Mouse (Mus musculus): ENCODE results near the gene Prn. TPM values are rescaled to one million over a fixed set of nuclear protein-coding genes. Genes with fewer than 3 reads are reported as not detected.
A peak's percentile ranks its signal among the peaks of the same experiment; 100 is the strongest.

The Prn gene
- polyA plus RNA-seq, 1 experiment from 2014 or later, result not detected

DNA sequence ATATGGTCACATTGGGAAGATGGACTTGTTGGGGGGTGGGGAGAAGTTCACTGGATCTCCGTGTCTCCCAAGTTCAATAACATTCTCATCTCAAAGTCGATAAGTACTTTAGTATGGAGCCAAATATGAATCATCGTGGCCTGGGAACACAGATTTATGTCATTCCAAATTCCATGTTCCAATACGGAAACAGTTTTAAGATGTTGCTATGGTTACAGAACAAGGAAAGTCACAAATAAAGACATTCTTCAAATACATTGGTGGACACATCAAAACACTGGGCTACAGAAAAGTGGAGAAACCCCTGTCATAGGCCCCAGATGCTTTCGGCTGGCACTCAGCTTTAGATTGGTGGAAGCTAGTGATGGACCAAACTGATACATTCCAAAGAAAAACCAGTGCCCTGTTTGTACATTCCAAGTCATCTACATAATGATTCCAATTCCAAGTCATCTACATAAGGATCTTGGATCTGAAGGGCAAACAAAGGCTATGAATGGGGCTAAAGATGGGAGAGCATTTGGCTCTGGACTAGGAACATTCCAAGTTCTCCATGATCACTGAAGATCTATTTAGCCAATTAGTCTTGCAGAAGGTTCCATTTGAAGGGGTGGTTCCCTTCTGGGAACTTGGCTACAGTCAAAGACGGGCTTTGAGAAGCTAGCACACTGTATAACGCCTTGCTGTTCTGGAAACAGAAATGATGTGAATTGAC lies 33.0 kb upstream of the Prn start:
- no peaks in the 10 kb centered on the region for H3K9me3 ChIP-seq (ENCODE audit: low read depth, low read length)
- 86% methylated on average over 7 of the region's 7 CpGs for WGBS
- no peaks in the 10 kb centered on the region for H3K27me3 ChIP-seq (ENCODE audit: insufficient read depth, low read length)
- no peaks in the 10 kb centered on the region for H3K36me3 ChIP-seq (ENCODE audit: insufficient read depth)
- no peak for ATAC-seq (ENCODE audit: insufficient read depth)
- no peak overlapping the region for H3K9ac ChIP-seq
- no peak overlapping the region for H3K4me2 ChIP-seq
- H3K4me1 ChIP-seq (ENCODE audit: insufficient read depth), result no peaks in the 10 kb centered on the region
- no peak for DNase-seq
- H3K4me3 ChIP-seq (ENCODE audit: low read depth, low read length), result no peak overlapping the region
- H3K27ac ChIP-seq (ENCODE audit: low read depth), result no peak overlapping the region
- no peak for TF ChIP-seq CTCF (IDR thresholded peaks at IDR 0.05; ENCODE audit: low read depth)

DNA sequence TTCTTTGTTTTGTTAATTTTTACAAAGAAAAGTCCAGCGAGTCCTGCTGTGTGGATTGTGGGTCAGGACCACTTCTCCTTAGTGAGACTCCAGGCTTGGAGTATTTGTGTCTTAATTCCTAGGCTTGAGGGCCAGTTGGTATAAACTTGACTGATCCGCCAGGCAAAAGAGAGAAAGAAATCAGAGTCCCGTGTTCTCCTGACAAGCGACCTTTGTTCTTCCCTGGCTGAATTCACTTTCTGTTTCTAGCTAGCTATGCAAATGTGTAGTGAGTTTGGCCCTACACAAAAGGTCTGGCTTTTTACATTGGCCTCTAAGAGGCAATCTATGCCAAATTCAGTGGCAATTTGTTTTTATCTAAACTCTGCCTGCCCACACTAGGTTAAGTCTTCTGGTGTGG lies 28.0 kb upstream of the Prn start:
- TF ChIP-seq CTCF (IDR thresholded peaks at IDR 0.05; ENCODE audit: low read depth), result no peak
- no peaks in the 10 kb centered on the region for H3K36me3 ChIP-seq (ENCODE audit: insufficient read depth)
- H3K27ac ChIP-seq (ENCODE audit: low read depth), result no peak overlapping the region
- no peak overlapping the region for H3K9ac ChIP-seq
- no peaks in the 10 kb centered on the region for H3K4me1 ChIP-seq (ENCODE audit: insufficient read depth)
- H3K9me3 ChIP-seq (ENCODE audit: low read depth, low read length), result no peaks in the 10 kb centered on the region
- no peak overlapping the region for H3K4me2 ChIP-seq
- no peak overlapping the region for H3K4me3 ChIP-seq (ENCODE audit: low read depth, low read length)
- 63% methylated on average over 4 of the region's 4 CpGs for WGBS
- DNase-seq, result no peak
- H3K27me3 ChIP-seq (ENCODE audit: insufficient read depth, low read length), result no peaks in the 10 kb centered on the region
- ATAC-seq (ENCODE audit: insufficient read depth), result no peak

GRCm38 (mm10) chr2:131883136-131883535 lies 26.6 kb upstream of the Prn start:
- H3K27me3 ChIP-seq (ENCODE audit: insufficient read depth, low read length), result no peaks in the 10 kb centered on the region
- ATAC-seq (ENCODE audit: insufficient read depth) (no peak), DNase-seq (peak; percentile 34)
- no peak overlapping the region for H3K27ac ChIP-seq (ENCODE audit: low read depth)
- no peak for TF ChIP-seq CTCF (IDR thresholded peaks at IDR 0.05; ENCODE audit: low read depth)
- H3K4me2 ChIP-seq, result no peak overlapping the region
- H3K9ac ChIP-seq, result no peak overlapping the region
- H3K36me3 ChIP-seq (ENCODE audit: insufficient read depth), result no peaks in the 10 kb centered on the region
- 44% methylated on average over 2 of the region's 2 CpGs for WGBS
- H3K9me3 ChIP-seq (ENCODE audit: low read depth, low read length), result no peaks in the 10 kb centered on the region
- H3K4me3 ChIP-seq (ENCODE audit: low read depth, low read length), result no peak overlapping the region
- no peaks in the 10 kb centered on the region for H3K4me1 ChIP-seq (ENCODE audit: insufficient read depth)

- no peak overlapping the region for H3K4me3 ChIP-seq (ENCODE audit: low read depth, low read length)
- no peaks in the 10 kb centered on the region for H3K9me3 ChIP-seq (ENCODE audit: low read depth, low read length)
- H3K36me3 ChIP-seq (ENCODE audit: insufficient read depth), result no peaks in the 10 kb centered on the region
- ATAC-seq (ENCODE audit: insufficient read depth), result no peak
- WGBS, result 84% methylated on average over 6 of the region's 6 CpGs
- H3K4me2 ChIP-seq, result no peak overlapping the region
- no peak for DNase-seq
- H3K4me1 ChIP-seq (ENCODE audit: insufficient read depth), result no peaks in the 10 kb centered on the region
- H3K27me3 ChIP-seq (ENCODE audit: insufficient read depth, low read length), result no peaks in the 10 kb centered on the region
- no peak for TF ChIP-seq CTCF (IDR thresholded peaks at IDR 0.05; ENCODE audit: low read depth)
- H3K27ac ChIP-seq (ENCODE audit: low read depth), result no peak overlapping the region
- H3K9ac ChIP-seq, result no peak overlapping the region
These were observed 23.1 kb upstream of the Prn start for GRCm38 (mm10) chr2:131886503-131887160.

GRCm38 (mm10) chr2:131888233-131888632 lies 21.5 kb upstream of the Prn start:
- Histone ChIP-seq H3K27me3 (ENCODE audit: insufficient read depth, low read length) (no peaks in the 10 kb centered on the region), H3K9ac (no peak overlapping the region), H3K36me3 (ENCODE audit: insufficient read depth) (no peaks in the 10 kb centered on the region), H3K27ac (ENCODE audit: low read depth) (no peak overlapping the region), H3K4me3 (ENCODE audit: low read depth, low read length) (no peak overlapping the region), H3K9me3 (ENCODE audit: low read depth, low read length) (no peaks in the 10 kb centered on the region), H3K4me2 (no peak overlapping the region), H3K4me1 (ENCODE audit: insufficient read depth) (no peaks in the 10 kb centered on the region)
- no peak for ATAC-seq (ENCODE audit: insufficient read depth)
- no peak for DNase-seq
- no peak for TF ChIP-seq CTCF (IDR thresholded peaks at IDR 0.05; ENCODE audit: low read depth)
- 24% methylated on average over 7 of the region's 7 CpGs for WGBS

DNA sequence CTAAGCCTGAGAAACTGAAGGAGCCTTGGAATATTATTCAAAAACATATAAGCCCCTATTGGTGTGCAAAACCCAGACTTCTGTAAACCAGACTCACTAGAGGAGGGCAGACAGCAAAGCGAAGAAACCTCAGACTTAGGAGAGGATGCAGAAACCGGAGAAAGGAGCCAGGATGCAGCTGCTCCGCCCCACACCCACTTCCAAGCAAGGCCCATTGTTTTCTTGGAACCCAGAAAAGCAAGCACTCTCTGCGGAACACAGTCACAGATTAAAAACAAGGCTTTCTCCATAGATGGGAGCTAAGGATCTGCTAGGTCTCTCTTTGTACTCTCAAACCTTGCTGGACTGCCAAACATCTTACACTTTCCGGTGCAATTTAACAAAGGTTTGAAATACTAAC lies 17.2 kb upstream of the Prn start:
- H3K4me1 ChIP-seq (ENCODE audit: insufficient read depth), result no peaks in the 10 kb centered on the region
- H3K4me2 ChIP-seq, result no peak overlapping the region
- no peak overlapping the region for H3K9ac ChIP-seq
- 52% methylated on average over 5 of the region's 5 CpGs for WGBS
- ATAC-seq (ENCODE audit: insufficient read depth), result no peak
- no peaks in the 10 kb centered on the region for H3K36me3 ChIP-seq (ENCODE audit: insufficient read depth)
- H3K4me3 ChIP-seq (ENCODE audit: low read depth, low read length), result no peak overlapping the region
- no peak for TF ChIP-seq CTCF (IDR thresholded peaks at IDR 0.05; ENCODE audit: low read depth)
- peak; percentile 37 for DNase-seq
- H3K27ac ChIP-seq (ENCODE audit: low read depth), result peak overlapping the region; percentile 63; the same call in 1 of the 2 replicates
- no peaks in the 10 kb centered on the region for H3K27me3 ChIP-seq (ENCODE audit: insufficient read depth, low read length)
- no peaks in the 10 kb centered on the region for H3K9me3 ChIP-seq (ENCODE audit: low read depth, low read length)

DNA sequence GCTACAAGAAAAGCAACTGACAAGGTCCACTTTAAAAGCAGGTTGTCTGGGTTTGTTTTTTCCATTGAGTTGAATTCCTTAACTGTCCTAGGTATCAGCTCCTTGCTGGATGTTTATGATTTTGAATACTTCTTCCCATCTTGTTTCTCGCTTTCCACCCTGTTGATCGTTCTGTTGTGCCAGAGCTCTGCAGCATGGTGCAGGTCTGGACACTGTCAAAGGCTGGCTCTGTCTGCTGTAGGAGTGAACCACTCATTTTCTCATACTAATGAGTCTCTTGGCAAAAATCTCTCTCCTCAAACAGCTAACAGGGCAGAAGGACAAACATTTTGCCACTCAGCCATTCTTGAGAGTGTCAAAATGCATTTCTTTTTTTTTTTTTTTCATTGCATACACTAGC lies 14.7 kb upstream of the Prn start:
- no peak overlapping the region for H3K27ac ChIP-seq (ENCODE audit: low read depth)
- H3K4me3 ChIP-seq (ENCODE audit: low read depth, low read length), result no peak overlapping the region
- no peak for TF ChIP-seq CTCF (IDR thresholded peaks at IDR 0.05; ENCODE audit: low read depth)
- 76% methylated on average over 2 of the region's 2 CpGs for WGBS
- H3K36me3 ChIP-seq (ENCODE audit: insufficient read depth), result no peaks in the 10 kb centered on the region
- DNase-seq, result no peak
- ATAC-seq (ENCODE audit: insufficient read depth), result no peak
- no peaks in the 10 kb centered on the region for H3K27me3 ChIP-seq (ENCODE audit: insufficient read depth, low read length)
- no peaks in the 10 kb centered on the region for H3K9me3 ChIP-seq (ENCODE audit: low read depth, low read length)
- no peak overlapping the region for H3K9ac ChIP-seq
- no peaks in the 10 kb centered on the region for H3K4me1 ChIP-seq (ENCODE audit: insufficient read depth)
- H3K4me2 ChIP-seq, result no peak overlapping the region

Measured in lung, embryonic 14.5 days (tissue).